Mouse (Mus musculus) kidney, adult 18-20 months (tissue): ENCODE results near the gene 4930523C07Rik.

Experiments
- DNase-seq: peaks from one replicate; pipeline ENCODE4 v3.0.0; 2021

The 4930523C07Rik gene

GRCm38 (mm10) chr1:160105426-160105825, 61.2 kb downstream of the 4930523C07Rik start:
- no peak for DNase-seq

GRCm38 (mm10) chr1:160108604-160109003, 64.4 kb downstream of the 4930523C07Rik start:
- no peak for DNase-seq

GRCm38 (mm10) chr1:160123957-160124356, 79.8 kb downstream of the 4930523C07Rik start:
- no peak for DNase-seq
